Mouse (Mus musculus): ENCODE data around the gene BC048679. TPM values are rescaled to one million over a fixed set of nuclear protein-coding genes. Genes with fewer than 3 reads are reported as not detected.

Gene BC048679
- polyA plus RNA-seq (2014; fragmentation: Illumina TruSeq; extraction: RNeasy Lipid Tissue Mini Kit (QIAGEN cat#74804); ENCODE audit: insufficient read depth, low read depth, low replicate concordance), result not detected

DNA sequence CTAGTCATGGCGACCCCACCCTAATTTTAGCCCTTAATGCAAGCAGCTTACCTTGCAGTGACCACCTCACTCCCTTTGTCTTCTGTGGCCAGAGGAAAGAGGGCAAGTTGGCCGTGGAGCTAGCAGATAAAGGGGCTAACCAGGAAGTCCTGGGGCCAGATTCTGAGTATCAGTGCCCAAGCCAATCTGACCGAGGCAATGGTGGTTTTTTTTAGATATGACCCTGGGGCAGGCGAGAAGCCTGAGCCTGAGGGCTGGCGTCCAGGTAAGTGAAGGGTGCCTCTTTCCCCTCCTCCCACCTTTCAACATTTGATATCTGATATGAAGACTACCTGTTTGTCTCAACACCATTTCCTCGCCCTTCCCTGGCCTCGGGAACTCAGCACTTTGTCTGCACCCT is at the start of gene BC048679:
BC048679 (minus strand) TSS at position 101 of the 400 bp plus-strand sequence.

DNA sequence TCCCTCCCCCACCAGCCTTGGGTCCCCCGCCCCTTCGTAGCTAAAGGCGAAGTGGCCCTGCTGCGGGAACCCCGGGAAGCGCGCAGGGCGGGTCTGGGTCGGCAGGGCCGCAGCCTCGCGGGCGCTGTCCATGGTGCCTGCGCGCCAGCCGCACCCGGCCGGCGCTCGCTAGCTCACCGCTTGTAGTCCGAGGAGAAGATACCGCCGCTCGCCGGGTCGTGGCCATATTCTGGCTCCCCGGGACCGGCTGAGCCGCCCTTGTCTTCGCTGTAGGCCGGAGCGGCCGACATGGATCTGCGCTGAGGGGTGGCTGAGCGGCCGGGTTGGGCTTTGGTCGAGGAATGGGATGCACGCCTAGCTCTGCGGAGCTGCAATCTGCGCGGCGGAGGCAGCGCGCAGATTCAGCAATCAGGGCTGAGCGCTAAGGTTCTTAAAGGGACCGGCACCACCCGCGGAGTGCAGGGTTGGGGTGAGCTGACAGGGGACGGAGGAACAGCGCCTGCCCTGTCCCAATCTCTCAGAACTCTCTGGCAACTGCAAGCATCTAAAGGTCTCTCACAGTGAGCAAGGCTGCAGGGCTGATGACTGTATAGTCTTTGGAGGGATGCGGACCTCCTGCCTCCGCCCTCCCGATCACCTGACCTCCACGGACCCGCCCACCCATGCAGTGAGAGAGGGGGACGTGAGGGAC is 4.6 kb downstream of the BC048679 start, which contains the start of gene Ap3b2:
Ap3b2 (minus strand) TSS at position 595 of the 691 bp plus-strand sequence.

DNA sequence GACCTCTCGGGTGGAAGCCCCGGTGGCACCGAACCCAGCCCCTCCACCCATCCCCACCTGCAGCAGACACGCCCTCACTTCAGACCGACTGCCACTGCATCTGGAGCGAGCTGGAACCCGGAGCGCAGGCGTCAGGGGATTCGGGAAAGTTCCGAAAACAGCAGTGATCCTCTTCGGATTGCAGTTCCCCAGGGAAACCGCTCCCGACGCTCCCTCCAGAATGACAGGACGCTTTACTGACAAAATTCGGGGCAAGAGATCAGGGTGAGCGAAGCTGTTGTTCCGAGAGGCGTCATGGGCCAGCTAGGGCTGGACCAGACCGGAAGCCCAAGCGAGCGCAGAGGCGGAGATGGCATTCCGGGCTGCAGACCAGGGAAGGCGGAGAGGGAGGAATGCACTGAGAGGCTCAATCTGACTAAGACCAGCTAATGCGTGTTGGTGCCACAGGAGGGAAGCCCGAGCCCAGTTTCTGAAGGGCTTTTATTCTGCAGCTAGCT is 42.9 kb downstream of the BC048679 start, which contains the start of gene Cpeb1:
Cpeb1 (minus strand) TSS at position 311 of the 497 bp plus-strand sequence.

Other genes starting within 250 kb of the BC048679 start
- gene Rps17, start 153.0 kb downstream of the BC048679 start, polyA plus RNA-seq (2014; fragmentation: Illumina TruSeq; extraction: RNeasy Lipid Tissue Mini Kit (QIAGEN cat#74804); ENCODE audit: insufficient read depth, low read depth, low replicate concordance), result 2,099 TPM
- gene Cpeb1, start 42.8 kb downstream of the BC048679 start, polyA plus RNA-seq (2014; fragmentation: Illumina TruSeq; extraction: RNeasy Lipid Tissue Mini Kit (QIAGEN cat#74804); ENCODE audit: insufficient read depth, low read depth, low replicate concordance), result 5.1 TPM
- not detected for gene Ap3b2, start 4.4 kb downstream of the BC048679 start, polyA plus RNA-seq (2014; fragmentation: Illumina TruSeq; extraction: RNeasy Lipid Tissue Mini Kit (QIAGEN cat#74804); ENCODE audit: insufficient read depth, low read depth, low replicate concordance)
- gene Fsd2, start 68.7 kb upstream of the BC048679 start, polyA plus RNA-seq (2014; fragmentation: Illumina TruSeq; extraction: RNeasy Lipid Tissue Mini Kit (QIAGEN cat#74804); ENCODE audit: insufficient read depth, low read depth, low replicate concordance), result 1.5 TPM
- gene Whamm, start 73.0 kb upstream of the BC048679 start, polyA plus RNA-seq (2014; fragmentation: Illumina TruSeq; extraction: RNeasy Lipid Tissue Mini Kit (QIAGEN cat#74804); ENCODE audit: insufficient read depth, low read depth, low replicate concordance), result 9.9 TPM
- gene Homer2, start 209.2 kb upstream of the BC048679 start, polyA plus RNA-seq (2014; fragmentation: Illumina TruSeq; extraction: RNeasy Lipid Tissue Mini Kit (QIAGEN cat#74804); ENCODE audit: insufficient read depth, low read depth, low replicate concordance), result 1.6 TPM

All from lung, adult 10 weeks (tissue).